Mouse (Mus musculus) kidney, postnatal 0 days (tissue): ENCODE measurements at regions not wholly inside any gene's neighbourhood (a gene's known extent, or its start where the extent isn't known, plus 50 kb on each side); places are given as distances from the start of the nearest gene placed in this dataset.
A peak's percentile ranks its signal among the peaks of the same experiment; 100 is the strongest.

Experiments used
- ATAC-seq: fragments of 200-750 bp; cut with Nextera tagmentation; replicated peaks from 2 replicates; pipeline ENCODE4 v1.8.0; 2017; ENCODE audit warnings: low read depth, moderate number of reproducible peaks, moderate TSS enrichment, moderate library complexity; ENCODE audit not compliant: low FRiP score
- DNase-seq: peaks from one replicate; pipeline ENCODE4 v3.0.0-alpha.2; 2016; ENCODE audit warnings: low spot score
- H3K27ac ChIP-seq: fragments of 300-500 bp; sonication (generic); 2 replicates; pipeline ENCODE4 v1.5.1; 2014; ENCODE audit warnings: mild to moderate bottlenecking
- H3K27me3 ChIP-seq: fragments of 300-500 bp; sonication (generic); 2 replicates; pipeline ENCODE4 v1.6.1; 2014; ENCODE audit warnings: low read length, mixed read lengths; ENCODE audit not compliant: insufficient read depth
- H3K36me3 ChIP-seq: fragments of 300-500 bp; sonication (generic); 2 replicates; pipeline ENCODE4 v1.6.1; 2014; ENCODE audit warnings: low read length, mixed read lengths; ENCODE audit not compliant: insufficient read depth
- H3K4me1 ChIP-seq: fragments of 300-500 bp; sonication (generic); replicated peaks from 2 replicates; pipeline ENCODE4 v1.6.1; 2014; ENCODE audit warnings: antibody characterized with exemption, low read length, mixed read lengths; ENCODE audit not compliant: insufficient read depth
- H3K4me2 ChIP-seq: fragments of 300-500 bp; sonication (generic); 2 replicates; pipeline ENCODE4 v1.6.1; 2014; ENCODE audit warnings: mild to moderate bottlenecking, low read length, moderate library complexity, mixed read lengths
- H3K4me3 ChIP-seq: fragments of 300-500 bp; sonication (generic); replicated peaks from 2 replicates; pipeline ENCODE4 v1.5.1; 2014; ENCODE audit warnings: low read depth, low read length
- H3K9ac ChIP-seq: fragments of 300-500 bp; sonication (generic); 2 replicates; pipeline ENCODE4 v1.6.1; 2014; ENCODE audit warnings: low read depth, low read length
- H3K9me3 ChIP-seq: fragments of 300-500 bp; sonication (generic); replicated peaks from 2 replicates; pipeline ENCODE4 v1.6.1; 2016; ENCODE audit warnings: low read length, inconsistent platforms, mixed read lengths
- CTCF ChIP-seq: IDR thresholded peaks from 2 replicates; pipeline ENCODE4 v1.5.1; 2016; ENCODE audit warnings: antibody characterized with exemption, low read depth, mild to moderate bottlenecking, moderate library complexity
- WGBS: fragments of 180-500 bp; shearing (Covaris S2); extraction: QIAGEN DNeasy Blood & Tissue Kit; methylation state at CpG from one replicate; pipeline ENCODE4 v1.1.7; 2014; 5-methylcytosine and 5-hydroxymethylcytosine counted together

GRCm38 (mm10) chr15:97487425-97487824 lies 218.2 kb downstream of the Rpap3 start:
- no peak for TF ChIP-seq CTCF
- no peaks in the 10 kb centered on the region for H3K27me3 ChIP-seq
- WGBS = 95% methylated on average over 2 of the region's 2 CpGs
- no peaks in the 10 kb centered on the region for H3K4me1 ChIP-seq
- no peaks in the 10 kb centered on the region for H3K36me3 ChIP-seq
- H3K4me2 ChIP-seq = no peak overlapping the region
- no peak overlapping the region for H3K4me3 ChIP-seq
- no peak overlapping the region for H3K9ac ChIP-seq
- ATAC-seq (no peak), DNase-seq (no peak)
- H3K27ac ChIP-seq = no peak overlapping the region
- no peaks in the 10 kb centered on the region for H3K9me3 ChIP-seq

- TF ChIP-seq CTCF = no peak
- Histone ChIP-seq H3K4me3 (no peak overlapping the region), H3K4me1 (no peaks in the 10 kb centered on the region), H3K36me3 (no peaks in the 10 kb centered on the region), H3K27me3 (no peaks in the 10 kb centered on the region), H3K27ac (no peak overlapping the region), H3K4me2 (no peak overlapping the region), H3K9me3 (no peaks in the 10 kb centered on the region), H3K9ac (no peak overlapping the region)
- 85% methylated on average over 15 of the region's 15 CpGs for WGBS
- no peak for ATAC-seq
- DNase-seq = no peak
These were observed 225.1 kb upstream of the Amigo2 start for GRCm38 (mm10) chr15:97471986-97472779.

GRCm38 (mm10) chr15:97471476-97471875 lies 224.4 kb upstream of the Amigo2 start:
- Histone ChIP-seq H3K4me1 (no peaks in the 10 kb centered on the region), H3K27ac (no peak overlapping the region), H3K4me3 (no peak overlapping the region), H3K27me3 (no peaks in the 10 kb centered on the region), H3K36me3 (no peaks in the 10 kb centered on the region), H3K9me3 (no peaks in the 10 kb centered on the region), H3K9ac (no peak overlapping the region), H3K4me2 (no peak overlapping the region)
- DNase-seq (no peak), ATAC-seq (no peak)
- 96% methylated on average over 4 of the region's 4 CpGs for WGBS
- no peak for TF ChIP-seq CTCF

GRCm38 (mm10) chr15:97469684-97470344 lies 222.7 kb upstream of the Amigo2 start:
- Histone ChIP-seq H3K9ac (no peak overlapping the region), H3K27me3 (no peaks in the 10 kb centered on the region), H3K4me2 (no peak overlapping the region), H3K9me3 (no peaks in the 10 kb centered on the region), H3K4me1 (no peaks in the 10 kb centered on the region), H3K36me3 (no peaks in the 10 kb centered on the region), H3K27ac (no peak overlapping the region), H3K4me3 (no peak overlapping the region)
- no peak for TF ChIP-seq CTCF
- no peak for ATAC-seq
- DNase-seq = no peak
- 71% methylated on average over 19 of the region's 19 CpGs for WGBS

- ATAC-seq (peak; percentile 33; the same call in 1 of the 2 replicates), DNase-seq (peak; percentile 45)
- Histone ChIP-seq H3K4me3 (no peak overlapping the region), H3K4me2 (no peak overlapping the region), H3K4me1 (no peaks in the 10 kb centered on the region), H3K36me3 (no peaks in the 10 kb centered on the region), H3K27ac (no peak overlapping the region), H3K9me3 (no peaks in the 10 kb centered on the region), H3K27me3 (no peaks in the 10 kb centered on the region), H3K9ac (no peak overlapping the region)
- TF ChIP-seq CTCF = no peak
- WGBS = 50% methylated on average over 23 of the region's 23 CpGs
These were observed 221.9 kb upstream of the Amigo2 start for GRCm38 (mm10) chr15:97468732-97469683.
